Mouse (Mus musculus): Measurements from ENCODE around the gene Acot6. TPM values are rescaled to one million over a fixed set of nuclear protein-coding genes. Genes with fewer than 3 reads are reported as not detected.

Gene Acot6
- polyA plus RNA-seq, 1 experiment: 4.8 TPM

GRCm38 (mm10) chr12:84101493-84101845 is 1.0 kb downstream of the Acot6 start:
- no peak for DNase-seq (ENCODE audit: low read depth)

GRCm38 (mm10) chr12:84107012-84107411 is 6.6 kb downstream of the Acot6 start:
- DNase-seq (ENCODE audit: low read depth): no peak

- DNase-seq (ENCODE audit: low read depth): no peak
Observed at GRCm38 (mm10) chr12:84107692-84108091, 7.2 kb downstream of the Acot6 start.

DNA sequence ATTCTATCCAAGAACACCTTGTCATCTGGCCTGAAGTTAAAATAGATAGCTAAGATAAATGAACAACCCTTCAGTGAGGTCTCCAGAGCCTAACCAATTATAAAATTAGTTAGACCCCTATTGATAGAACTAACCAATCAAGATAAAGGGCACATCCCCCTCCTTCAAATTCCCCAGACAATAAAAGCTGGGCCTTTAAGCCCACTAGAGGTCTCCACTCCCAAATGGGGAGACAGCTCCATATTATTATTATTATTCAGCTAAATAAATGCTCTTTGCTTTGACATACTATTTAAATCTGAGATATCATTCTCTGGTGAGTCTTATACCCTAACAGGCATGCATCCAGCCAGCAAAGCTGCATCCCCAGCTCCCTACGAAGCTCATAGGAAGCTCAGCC is 9.5 kb downstream of the Acot6 start:
- DNase-seq (ENCODE audit: low read depth): no peak

DNA sequence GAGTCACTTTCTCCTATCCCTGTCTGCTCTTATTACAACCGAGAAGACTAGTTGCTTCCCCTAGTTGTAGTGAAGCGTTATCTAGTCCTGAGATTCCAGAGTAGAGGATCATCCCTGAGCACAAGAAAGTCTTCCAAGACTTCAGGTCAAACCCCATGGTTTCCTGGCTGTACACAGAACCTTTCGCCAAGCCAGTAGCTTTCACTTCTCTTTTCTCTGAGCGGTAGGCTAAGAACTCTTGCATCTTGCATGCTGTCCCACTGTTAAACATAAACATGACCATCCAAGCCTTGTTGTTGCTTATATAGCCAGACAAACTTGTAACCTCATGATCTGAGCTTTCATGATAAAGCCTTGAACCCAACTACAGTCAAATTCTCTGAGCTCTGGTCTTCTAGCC is 10.4 kb downstream of the Acot6 start:
- no peak for DNase-seq (ENCODE audit: low read depth)

DNA sequence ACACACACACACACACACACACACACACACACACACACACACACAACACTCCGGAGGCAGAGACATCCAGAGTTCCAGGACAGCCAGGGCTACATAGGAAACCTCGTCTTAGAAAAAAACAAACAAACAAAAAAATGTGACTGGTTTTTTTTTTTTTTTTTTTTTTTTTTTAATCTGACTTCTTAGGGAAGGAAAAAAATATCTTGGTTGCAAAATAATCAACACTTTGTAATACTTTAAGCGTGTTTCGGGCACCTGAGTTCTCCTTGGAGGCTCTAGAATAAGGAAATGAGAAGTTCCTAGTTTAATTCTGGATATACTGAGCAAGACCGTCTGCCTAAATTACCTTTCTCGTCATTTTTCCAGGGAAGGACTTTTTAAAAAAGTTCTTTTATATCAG is 13.2 kb downstream of the Acot6 start:
- no peak for DNase-seq (ENCODE audit: low read depth)

DNA sequence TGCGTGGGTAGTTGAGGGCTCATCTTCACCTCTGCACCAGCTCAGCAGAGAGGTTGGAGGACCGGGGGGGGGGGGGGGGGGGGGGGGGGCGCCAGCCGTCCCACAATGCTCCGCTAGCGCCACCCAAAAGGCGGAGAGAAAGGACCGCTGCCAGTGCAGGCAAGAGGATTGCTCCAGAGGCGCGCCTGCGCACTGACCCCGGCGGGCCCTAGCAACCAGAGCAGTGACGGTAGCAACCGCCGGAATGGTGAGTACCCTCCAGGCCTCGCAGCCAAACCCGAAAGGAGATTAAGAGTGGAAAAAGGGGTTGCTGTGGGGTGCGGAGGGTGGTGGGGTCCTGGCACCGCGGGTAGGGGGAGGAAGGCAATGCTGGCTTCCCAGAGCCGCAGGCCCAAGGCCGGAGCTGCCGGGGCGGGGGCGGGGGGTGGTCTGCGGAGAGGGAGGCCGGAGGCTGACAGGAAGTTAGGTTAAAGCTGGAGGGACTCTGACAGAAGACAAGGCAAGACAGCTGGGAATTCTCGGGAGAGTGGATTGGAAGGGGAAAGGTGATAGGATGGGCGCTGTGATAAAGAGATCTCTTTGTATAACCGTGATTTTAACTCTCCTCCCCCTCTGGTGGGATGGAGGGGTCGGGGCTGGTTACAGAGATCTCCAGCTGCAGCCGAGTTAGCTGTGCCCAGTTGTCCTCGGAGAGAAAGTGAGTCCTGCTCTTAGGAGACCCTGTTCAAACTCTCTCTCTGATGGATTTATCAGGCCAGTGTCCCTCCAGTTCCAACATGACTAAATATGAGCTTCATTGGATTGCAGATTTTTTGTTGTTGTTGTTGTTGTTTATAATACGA is 13.9 kb downstream of the Acot6 start, which contains the start of gene Dnal1:
Dnal1 (plus strand) TSS at position 214 of the 842 bp plus-strand sequence.
- DNase-seq (ENCODE audit: low read depth): no peak

DNA sequence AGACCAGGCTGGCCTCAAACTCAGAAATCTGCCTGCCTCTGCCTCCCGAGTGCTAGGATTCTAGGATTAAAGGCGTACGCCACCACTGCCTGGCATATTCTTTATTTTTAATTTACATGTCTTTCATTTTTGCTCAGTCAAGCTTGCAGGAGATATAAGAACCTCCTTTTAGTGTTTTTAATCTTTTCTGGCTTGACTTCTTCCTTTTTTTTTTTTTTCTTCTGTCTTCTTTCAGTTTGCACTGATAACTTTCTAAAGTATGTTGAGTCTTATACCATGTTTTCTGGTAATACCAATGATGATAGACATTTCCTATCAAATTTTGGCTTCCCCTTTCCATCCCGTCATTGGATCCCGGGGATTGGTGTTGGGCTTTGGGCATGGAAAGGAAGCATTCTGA is 19.1 kb downstream of the Acot6 start:
- DNase-seq (ENCODE audit: low read depth): no peak

DNA sequence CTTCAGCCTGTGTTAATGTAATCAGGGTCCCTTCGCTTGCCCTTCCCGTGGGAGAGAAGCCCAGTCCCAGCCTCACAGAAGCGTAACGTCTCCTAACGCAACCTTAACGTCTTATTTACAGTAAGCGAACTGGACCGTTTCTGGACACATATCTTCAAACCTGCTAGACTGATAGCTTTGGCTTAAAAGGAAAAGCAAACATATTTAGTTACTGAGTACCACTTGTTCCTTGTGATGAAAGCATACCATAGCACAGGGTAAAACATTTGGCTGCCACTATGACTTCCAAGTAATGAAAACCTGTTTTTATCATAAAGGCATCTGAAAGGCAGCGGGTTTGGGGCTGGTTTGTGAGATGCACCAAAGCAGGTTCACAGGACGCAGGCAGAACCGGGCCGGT is 25.4 kb downstream of the Acot6 start:
- no peak for DNase-seq (ENCODE audit: low read depth)

DNA sequence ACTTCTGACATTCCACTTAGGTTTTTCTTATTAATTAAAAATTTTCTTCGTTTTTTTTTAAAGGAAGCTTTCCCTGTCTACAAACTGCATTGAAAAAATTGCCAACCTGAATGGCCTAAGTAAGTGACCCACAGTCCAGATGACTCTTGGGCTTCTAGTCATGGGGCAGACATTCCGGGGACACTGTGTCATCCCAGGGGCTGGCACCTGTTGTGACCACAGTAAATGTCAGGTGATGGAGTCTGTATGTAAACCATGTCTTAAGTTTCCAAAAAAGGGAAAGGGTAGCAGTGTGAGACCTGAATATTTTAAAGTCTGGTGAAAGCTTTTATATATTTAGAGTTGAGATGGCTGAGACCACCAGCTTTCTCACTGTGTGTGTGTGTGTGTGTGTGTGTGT is 26.4 kb downstream of the Acot6 start:
- DNase-seq (ENCODE audit: low read depth): no peak

DNA sequence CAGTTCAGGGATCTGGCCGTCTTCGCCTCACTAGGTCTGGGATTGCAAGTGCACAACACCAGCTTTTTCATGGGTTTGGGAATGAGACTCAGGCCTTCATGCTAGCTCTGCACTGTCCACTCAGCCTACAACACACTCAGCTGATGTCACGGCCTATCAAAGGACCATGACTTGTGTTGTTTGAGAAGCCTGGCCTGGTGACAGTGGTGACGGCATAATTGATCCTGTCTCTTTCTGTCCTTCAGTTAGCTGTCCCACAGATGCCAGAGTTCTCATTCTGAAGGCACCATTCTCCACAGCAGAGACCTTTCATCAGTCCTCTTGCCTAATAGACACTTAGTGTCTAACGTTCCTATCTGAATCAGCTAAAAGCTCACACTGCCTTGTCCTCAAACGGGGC is 28.1 kb downstream of the Acot6 start:
- no peak for DNase-seq (ENCODE audit: low read depth)

DNA sequence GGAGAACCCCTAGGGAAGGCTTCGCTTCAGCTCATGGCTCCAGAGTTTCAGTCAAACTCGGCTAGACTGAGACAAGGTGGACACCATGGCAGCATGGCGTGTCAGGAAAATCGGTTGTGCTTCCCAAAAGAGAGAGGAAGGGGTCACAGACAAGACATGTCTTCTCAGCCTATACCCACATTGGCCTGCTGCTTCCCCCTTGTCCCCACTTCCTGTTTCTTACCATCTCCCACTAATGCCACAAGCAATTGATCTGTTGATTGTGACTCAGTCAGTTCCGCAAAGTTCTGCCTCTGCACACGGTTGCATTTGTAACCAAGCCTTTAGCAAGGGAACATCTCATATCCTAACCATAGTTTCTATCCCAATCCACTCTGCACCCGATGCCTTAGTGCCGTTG is 29.5 kb downstream of the Acot6 start:
- no peak for DNase-seq (ENCODE audit: low read depth)

GRCm38 (mm10) chr12:84132265-84132664 is 31.8 kb downstream of the Acot6 start:
- DNase-seq (ENCODE audit: low read depth): no peak

DNA sequence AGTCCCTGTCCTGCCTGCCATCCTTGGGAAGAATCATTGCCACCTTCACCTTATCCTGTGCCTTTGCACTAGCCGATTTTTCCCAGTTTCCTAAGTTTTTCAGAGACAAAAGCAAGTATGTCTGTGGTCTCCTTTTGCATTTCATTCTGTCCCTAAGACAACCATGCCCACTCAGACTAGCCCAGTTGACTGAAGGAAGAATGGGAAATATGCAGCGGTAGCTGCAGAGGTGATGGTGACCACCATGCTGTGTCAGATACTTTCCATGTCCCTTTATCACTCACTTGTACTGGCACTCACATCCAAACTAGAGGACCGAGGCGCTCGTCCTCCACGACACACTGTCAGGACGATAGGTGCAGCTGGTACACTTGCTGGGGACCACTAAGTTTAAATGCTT is 36.7 kb downstream of the Acot6 start:
- no peak for DNase-seq (ENCODE audit: low read depth)

DNA sequence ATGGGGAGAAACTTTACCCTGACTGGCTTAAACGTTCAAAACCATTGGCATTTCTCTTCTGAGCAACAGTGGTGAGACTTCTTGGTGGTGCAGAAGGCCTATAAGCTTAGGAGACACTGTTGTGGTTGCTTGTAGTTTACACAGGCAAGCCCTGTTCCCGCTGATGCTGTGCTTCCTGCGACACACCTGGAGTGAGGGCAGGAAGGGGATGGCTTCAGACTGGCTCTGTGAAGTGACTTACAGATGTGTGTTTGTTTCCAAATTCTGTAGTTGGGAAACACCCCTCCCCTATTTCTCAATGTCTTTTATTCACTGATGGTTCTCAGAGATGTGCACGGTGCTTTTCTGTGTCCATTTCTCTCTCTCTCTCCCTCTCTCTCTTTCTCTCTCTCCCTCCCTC is 39.7 kb downstream of the Acot6 start:
- no peak for DNase-seq (ENCODE audit: low read depth)

- DNase-seq (ENCODE audit: low read depth): no peak
Observed at GRCm38 (mm10) chr12:84141271-84141670, 40.8 kb downstream of the Acot6 start.

GRCm38 (mm10) chr12:84142281-84143050 is 42.0 kb downstream of the Acot6 start:
- DNase-seq (ENCODE audit: low read depth): no peak

- DNase-seq (ENCODE audit: low read depth): no peak
Observed at GRCm38 (mm10) chr12:84147954-84148621, 47.6 kb downstream of the Acot6 start, which contains the start of gene Pnma1. Gene Pnma1, minus strand, starts transcription at chr12:84148489.

- DNase-seq (ENCODE audit: low read depth): no peak
Observed at GRCm38 (mm10) chr12:84148622-84149012, 48.2 kb downstream of the Acot6 start.

- DNase-seq (ENCODE audit: low read depth): no peak
Observed at GRCm38 (mm10) chr12:84149971-84150370, 49.5 kb downstream of the Acot6 start.

DNA sequence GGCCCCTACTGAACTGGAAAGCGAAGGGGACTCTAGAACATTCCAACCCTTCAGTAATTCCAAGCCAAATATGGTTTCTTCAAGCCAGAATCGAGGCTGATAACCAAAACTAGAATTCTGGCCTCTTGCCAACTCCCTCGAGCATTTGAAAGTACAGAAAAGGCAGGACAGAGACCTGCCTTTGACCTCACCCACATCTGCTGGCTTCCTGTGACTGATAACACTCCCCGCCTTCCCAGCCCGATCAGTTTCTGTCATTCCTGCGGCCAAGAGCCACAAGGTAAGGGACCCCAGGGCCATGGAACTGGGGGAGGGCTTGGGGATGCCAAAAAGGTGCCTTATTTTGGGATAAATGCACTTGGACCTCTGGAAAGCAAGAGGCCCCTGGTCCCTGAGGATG is 50.5 kb downstream of the Acot6 start:
- no peak for DNase-seq (ENCODE audit: low read depth)

GRCm38 (mm10) chr12:84151911-84152310 is 51.5 kb downstream of the Acot6 start:
- DNase-seq (ENCODE audit: low read depth): no peak
